Mouse (Mus musculus) kidney, embryonic 14.5 days (tissue): ENCODE data around the gene Smg9. TPM values are rescaled to one million over a fixed set of nuclear protein-coding genes. Genes with fewer than 3 reads are reported as not detected.
A peak's percentile ranks its signal among the peaks of the same experiment; 100 is the strongest.

ENCODE experiments used
- ATAC-seq: fragments of 200-750 bp; cut with Nextera tagmentation; 2 replicates; pipeline ENCODE4 v1.8.0; 2017; ENCODE audit warnings: moderate number of reproducible peaks, mild to moderate bottlenecking, moderate TSS enrichment, moderate library complexity; ENCODE audit not compliant: low FRiP score, low TSS enrichment
- H3K27ac ChIP-seq: fragments of 300-500 bp; sonication (generic); 2 replicates; pipeline ENCODE4 v1.5.1; 2014; ENCODE audit warnings: low read depth, mild to moderate bottlenecking, low read length, moderate library complexity, mixed read lengths
- H3K27me3 ChIP-seq: fragments of 300-500 bp; sonication (generic); 2 replicates; pipeline ENCODE4 v1.6.1; 2014; ENCODE audit warnings: mild to moderate bottlenecking, low read length; ENCODE audit not compliant: control insufficient read depth, insufficient read depth
- H3K36me3 ChIP-seq: fragments of 300-500 bp; sonication (generic); 2 replicates; pipeline ENCODE4 v1.6.1; 2014; ENCODE audit warnings: low read length, mixed read lengths; ENCODE audit not compliant: control insufficient read depth, insufficient read depth
- H3K4me1 ChIP-seq: fragments of 300-500 bp; sonication (generic); 2 replicates; pipeline ENCODE4 v1.6.1; 2014; ENCODE audit warnings: low read length, mixed read lengths; ENCODE audit not compliant: control insufficient read depth, insufficient read depth
- H3K4me2 ChIP-seq: fragments of 300-500 bp; sonication (generic); replicated peaks from 2 replicates; pipeline ENCODE4 v1.6.1; 2014; ENCODE audit warnings: low read depth, mild to moderate bottlenecking, low read length
- H3K4me3 ChIP-seq: fragments of 300-500 bp; sonication (generic); 2 replicates; pipeline ENCODE4 v1.5.1; 2014; ENCODE audit warnings: mild to moderate bottlenecking, low read length
- H3K9ac ChIP-seq: fragments of 300-500 bp; sonication (generic); 2 replicates; pipeline ENCODE4 v1.6.1; 2014; ENCODE audit warnings: low read depth, mild to moderate bottlenecking, low read length, moderate library complexity
- H3K9me3 ChIP-seq: fragments of 300-500 bp; sonication (generic); 2 replicates; pipeline ENCODE4 v1.6.1; 2016; ENCODE audit warnings: low read length; ENCODE audit not compliant: control insufficient read depth
- WGBS: fragments of 180-500 bp; shearing (Covaris S2); extraction: QIAGEN DNeasy Blood & Tissue Kit; methylation state at CpG from one replicate; pipeline ENCODE4 v1.1.7; 2014; 5-methylcytosine and 5-hydroxymethylcytosine counted together
- polyA plus RNA-seq: library from polyadenylated mRNA; unstranded; fragments of >200 nt; fragmentation: Nextera tagmentation; extraction: Ambion mirVana; gene quantifications from 2 replicates; pipeline ENCODE4 v1.2.1, GENCODE M21; 2014

Gene Smg9
- polyA plus RNA-seq, 1 experiment from 2014 or later, result 32.3 TPM

DNA sequence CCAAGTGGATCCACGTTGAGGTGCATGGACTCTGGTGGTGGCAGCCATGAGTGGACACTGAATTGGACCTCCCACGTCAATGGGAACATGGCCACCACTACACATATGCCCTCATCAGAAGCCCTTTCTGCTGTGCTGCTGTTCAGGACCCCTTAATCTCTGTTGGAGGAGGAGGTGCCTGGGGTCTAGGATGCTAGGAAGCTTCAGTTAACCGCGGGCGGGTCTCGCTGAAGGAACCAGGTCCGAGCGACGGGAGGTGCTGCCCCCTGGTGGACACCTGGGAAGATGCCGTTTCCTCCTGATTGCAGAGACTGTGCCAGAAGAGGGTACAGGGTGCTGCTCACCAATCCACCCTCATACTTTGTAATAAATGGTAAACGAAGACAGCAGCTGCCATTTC lies 14.6 kb upstream of the Smg9 start:
- Histone ChIP-seq H3K4me2 (no peak overlapping the region), H3K36me3 (no peaks in the 10 kb centered on the region), H3K9ac (no peak overlapping the region), H3K27me3 (no peaks in the 10 kb centered on the region), H3K27ac (no peak overlapping the region), H3K4me1 (peaks cover 14% of the 10 kb centered on the region), H3K4me3 (no peak overlapping the region), H3K9me3 (no peaks in the 10 kb centered on the region)
- ATAC-seq, result no peak
- 9% methylated on average over 11 of the region's 11 CpGs for WGBS

DNA sequence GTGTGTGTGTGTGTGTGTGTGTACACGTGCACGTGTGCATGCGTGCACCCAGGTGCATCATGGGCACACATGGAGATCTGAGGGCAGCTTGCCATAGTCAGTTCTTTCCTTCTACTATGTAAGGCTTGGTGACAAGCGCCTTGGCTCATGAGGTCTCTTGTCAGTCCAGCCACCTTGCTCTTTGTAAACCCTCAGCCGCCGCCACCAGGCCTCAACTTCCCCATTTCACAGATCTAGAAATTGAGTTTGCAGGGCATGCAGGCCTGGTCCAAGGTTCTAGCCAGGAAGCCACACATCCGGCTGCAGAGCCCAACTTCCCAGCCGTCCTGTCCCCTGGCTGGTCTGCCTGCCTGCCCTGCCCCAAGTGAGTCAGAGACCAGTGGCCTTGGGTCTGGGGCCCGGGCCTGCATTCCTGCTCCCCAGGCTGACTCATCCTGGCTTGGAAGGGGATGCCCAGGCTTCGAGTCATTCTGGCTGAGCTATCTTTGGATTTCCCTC lies 12.3 kb upstream of the Smg9 start:
- Histone ChIP-seq H3K36me3 (no peaks in the 10 kb centered on the region), H3K4me2 (no peak overlapping the region), H3K4me3 (no peak overlapping the region), H3K4me1 (peaks cover 16% of the 10 kb centered on the region), H3K9me3 (no peaks in the 10 kb centered on the region), H3K27me3 (no peaks in the 10 kb centered on the region), H3K9ac (no peak overlapping the region), H3K27ac (no peak overlapping the region)
- WGBS, result 85% methylated on average over 10 of the region's 10 CpGs
- ATAC-seq, result no peak

DNA sequence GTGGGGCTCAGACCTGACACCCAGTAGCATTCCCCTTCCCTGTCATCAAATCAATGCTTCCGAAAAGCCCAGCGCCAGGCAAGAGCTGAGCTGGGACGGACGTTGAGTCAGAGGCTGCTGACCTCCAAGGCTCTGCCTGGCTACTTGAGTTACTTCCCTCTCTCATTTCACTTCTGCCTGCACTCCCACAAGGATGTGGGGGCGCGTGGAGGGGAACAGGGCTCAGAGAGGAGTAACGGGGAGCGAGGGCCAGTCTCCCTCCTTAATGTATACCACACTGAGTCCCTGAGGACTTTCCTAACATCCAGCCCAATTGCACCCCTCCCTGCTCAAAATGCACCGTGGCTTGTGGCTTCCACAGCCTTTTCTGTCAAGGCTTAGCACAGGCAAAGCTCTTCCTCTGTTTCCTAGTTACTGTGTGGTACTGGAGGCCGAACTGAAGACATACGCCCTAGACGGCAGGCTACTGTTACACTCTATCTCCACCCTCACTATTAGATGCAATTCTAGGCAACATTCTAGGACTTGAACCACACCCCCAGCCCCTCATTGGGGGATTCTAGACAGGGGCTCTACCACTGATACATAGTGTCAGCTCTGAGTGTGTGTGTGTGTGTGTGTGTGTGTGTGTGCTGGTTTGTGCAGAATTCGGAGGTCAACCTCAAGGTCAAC lies 9.8 kb upstream of the Smg9 start:
- H3K4me3 ChIP-seq, result no peak overlapping the region
- H3K9ac ChIP-seq, result no peak overlapping the region
- H3K4me2 ChIP-seq, result 0 out of 2 replicates have a peak overlapping the region, but pooled peaks have one; percentile 2
- H3K36me3 ChIP-seq, result no peaks in the 10 kb centered on the region
- no peaks in the 10 kb centered on the region for H3K9me3 ChIP-seq
- ATAC-seq, result peak; percentile 48
- WGBS, result 19% methylated on average over 13 of the region's 13 CpGs
- H3K27me3 ChIP-seq, result no peaks in the 10 kb centered on the region
- peaks cover 21% of the 10 kb centered on the region for H3K4me1 ChIP-seq
- H3K27ac ChIP-seq, result peak overlapping the region; percentile 83; the same call in 1 of the 2 replicates

DNA sequence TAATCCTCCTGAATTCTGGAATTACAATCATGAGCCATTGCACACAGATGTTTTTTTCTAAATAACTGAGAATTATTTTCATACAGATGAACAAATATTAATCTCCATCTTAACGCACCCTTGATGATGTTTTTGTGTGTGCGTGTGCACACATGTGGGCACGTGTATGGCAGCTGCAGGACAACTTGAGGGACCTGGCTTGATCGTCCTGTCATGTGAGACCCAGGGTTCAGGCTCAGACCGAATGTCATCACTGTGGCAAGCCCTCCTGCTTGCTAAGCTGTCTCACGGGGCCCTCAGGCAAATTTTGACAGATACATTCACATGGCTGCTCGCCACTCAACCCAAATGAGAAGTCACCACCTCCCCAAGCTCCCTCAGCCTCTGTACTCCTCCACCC lies 8.9 kb upstream of the Smg9 start:
- H3K9ac ChIP-seq, result no peak overlapping the region; the same call in 1 of the 2 replicates
- H3K27me3 ChIP-seq, result no peaks in the 10 kb centered on the region
- no peaks in the 10 kb centered on the region for H3K36me3 ChIP-seq
- H3K4me2 ChIP-seq, result peak overlapping the region; percentile 37; the same call in 1 of the 2 replicates
- ATAC-seq, result no peak
- no peaks in the 10 kb centered on the region for H3K9me3 ChIP-seq
- peaks cover 25% of the 10 kb centered on the region for H3K4me1 ChIP-seq
- peak overlapping the region; percentile 83; the same call in 1 of the 2 replicates for H3K27ac ChIP-seq
- H3K4me3 ChIP-seq, result no peak overlapping the region
- 41% methylated on average over 7 of the region's 7 CpGs for WGBS

DNA sequence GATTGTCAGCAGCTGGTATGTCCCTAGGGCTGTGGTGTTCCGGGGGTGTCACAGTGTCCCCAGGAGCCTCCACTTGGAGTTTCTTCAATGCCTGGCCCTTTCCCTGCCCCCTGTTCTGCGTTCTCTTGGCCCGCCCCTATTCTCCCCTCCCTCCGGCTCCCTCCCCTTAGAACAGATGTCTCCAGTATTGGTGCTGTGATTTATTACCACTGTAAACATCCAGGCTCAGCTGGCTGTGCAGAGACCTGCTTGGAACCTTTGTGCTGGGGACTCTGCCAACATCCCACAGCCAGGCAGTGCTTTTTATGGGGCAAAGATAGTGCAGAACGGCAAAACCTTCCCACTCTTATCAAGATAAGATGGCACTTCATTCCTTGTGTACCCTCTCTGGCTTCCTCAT lies 8.3 kb upstream of the Smg9 start:
- peak overlapping the region; percentile 12; the same call in 1 of the 2 replicates for H3K4me3 ChIP-seq
- peak overlapping the region; percentile 83 for H3K27ac ChIP-seq
- no peaks in the 10 kb centered on the region for H3K36me3 ChIP-seq
- H3K27me3 ChIP-seq, result no peaks in the 10 kb centered on the region
- no peak overlapping the region for H3K9ac ChIP-seq
- ATAC-seq, result peak; percentile 79
- H3K9me3 ChIP-seq, result no peaks in the 10 kb centered on the region
- H3K4me1 ChIP-seq, result peaks cover 25% of the 10 kb centered on the region
- 6% methylated on average over 5 of the region's 5 CpGs for WGBS
- H3K4me2 ChIP-seq, result peak overlapping the region; percentile 37

DNA sequence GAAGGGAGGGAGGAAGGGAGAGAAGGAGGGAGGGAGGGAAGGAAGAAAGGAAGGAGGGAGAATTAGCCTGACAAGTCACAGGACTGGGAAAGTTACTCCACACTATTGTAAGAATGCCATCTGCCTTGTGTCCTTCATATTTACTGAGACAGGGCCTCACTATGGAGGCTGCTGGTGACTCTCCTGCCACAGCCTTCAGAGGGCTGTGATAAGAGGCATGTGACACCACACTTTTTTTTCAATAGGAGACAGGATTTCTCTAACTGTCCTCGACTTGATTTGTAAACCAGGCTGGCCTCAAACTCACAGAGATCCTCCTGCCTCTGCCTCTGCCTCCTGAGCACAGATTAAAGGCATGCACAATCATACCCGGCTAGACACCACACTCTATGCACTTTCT lies 7.7 kb upstream of the Smg9 start:
- Histone ChIP-seq H3K36me3 (no peaks in the 10 kb centered on the region), H3K4me2 (no peak overlapping the region), H3K9me3 (no peaks in the 10 kb centered on the region), H3K27me3 (no peaks in the 10 kb centered on the region), H3K4me3 (no peak overlapping the region; the same call in 1 of the 2 replicates), H3K4me1 (peaks cover 25% of the 10 kb centered on the region), H3K27ac (peak overlapping the region; percentile 83), H3K9ac (no peak overlapping the region)
- 74% methylated on average over 2 of the region's 2 CpGs for WGBS
- ATAC-seq, result no peak

DNA sequence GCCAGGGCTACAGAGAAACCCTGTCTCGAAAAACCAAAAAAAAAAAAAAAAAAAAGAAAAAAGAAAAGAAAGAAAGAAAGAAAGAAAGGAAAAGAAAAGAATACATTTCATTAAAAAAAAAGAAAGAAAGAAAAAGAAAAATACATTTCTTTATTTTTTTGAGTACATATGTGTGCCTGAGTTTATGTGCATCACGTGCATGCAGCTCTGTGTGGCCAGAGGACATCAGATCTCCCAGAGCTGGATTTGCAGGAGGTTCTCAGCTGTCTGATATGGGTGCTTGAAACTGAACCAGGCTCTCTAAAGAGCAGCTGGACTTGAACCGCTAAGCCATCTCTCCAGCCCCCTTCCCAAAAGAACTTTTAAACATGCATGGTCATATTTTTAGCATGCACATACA lies 5.4 kb upstream of the Smg9 start:
- Histone ChIP-seq H3K9ac (no peak overlapping the region), H3K36me3 (no peaks in the 10 kb centered on the region), H3K27ac (peak overlapping the region; percentile 62; the same call in 1 of the 2 replicates), H3K4me2 (no peak overlapping the region), H3K4me3 (no peak overlapping the region), H3K9me3 (no peaks in the 10 kb centered on the region), H3K4me1 (peaks cover 21% of the 10 kb centered on the region), H3K27me3 (no peaks in the 10 kb centered on the region)
- no peak for ATAC-seq
- WGBS, result 74% methylated on average over 2 of the region's 3 CpGs

DNA sequence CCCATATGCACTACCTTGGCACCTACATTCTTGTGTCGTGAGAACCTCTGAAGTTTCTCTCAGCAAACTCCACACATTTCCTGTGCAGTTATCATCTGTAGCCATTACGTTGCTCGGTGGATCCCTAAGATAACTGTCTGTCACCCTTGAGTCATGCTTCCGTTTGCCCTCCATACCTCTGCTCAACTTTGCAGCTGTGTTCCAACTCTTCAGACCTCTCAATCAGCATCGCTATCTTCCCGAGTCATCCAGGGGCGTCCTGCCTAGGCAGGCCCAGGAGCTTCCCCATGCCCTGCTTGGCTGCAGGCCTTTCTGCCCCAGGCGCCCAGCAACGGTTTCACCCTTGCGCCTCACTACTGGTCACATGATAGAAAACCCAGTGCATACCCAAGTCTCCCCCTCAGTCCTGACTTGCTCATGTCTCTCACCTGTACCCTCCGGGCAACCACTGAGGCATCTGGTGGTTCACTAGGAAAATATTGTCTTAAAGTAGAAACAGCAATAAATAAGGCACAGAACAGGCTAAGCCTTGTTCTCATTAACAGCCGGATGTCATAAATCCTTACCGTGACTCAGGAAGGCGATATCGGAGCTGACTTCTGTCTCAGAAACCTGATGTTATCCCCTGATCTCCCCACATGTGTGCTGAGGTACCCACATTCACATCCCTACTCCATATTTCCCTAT lies 4.8 kb upstream of the Smg9 start:
- no peak overlapping the region for H3K4me3 ChIP-seq
- no peak overlapping the region for H3K4me2 ChIP-seq
- 37% methylated on average over 15 of the region's 15 CpGs for WGBS
- H3K9me3 ChIP-seq, result no peaks in the 10 kb centered on the region
- H3K4me1 ChIP-seq, result peaks cover 18% of the 10 kb centered on the region
- H3K27me3 ChIP-seq, result no peaks in the 10 kb centered on the region
- 0 out of 2 replicates have a peak overlapping the region, but pooled peaks have one; percentile 12 for H3K9ac ChIP-seq
- peak overlapping the region; percentile 62; the same call in 1 of the 2 replicates for H3K27ac ChIP-seq
- H3K36me3 ChIP-seq, result no peaks in the 10 kb centered on the region
- ATAC-seq, result peak; percentile 3; the same call in 1 of the 2 replicates

DNA sequence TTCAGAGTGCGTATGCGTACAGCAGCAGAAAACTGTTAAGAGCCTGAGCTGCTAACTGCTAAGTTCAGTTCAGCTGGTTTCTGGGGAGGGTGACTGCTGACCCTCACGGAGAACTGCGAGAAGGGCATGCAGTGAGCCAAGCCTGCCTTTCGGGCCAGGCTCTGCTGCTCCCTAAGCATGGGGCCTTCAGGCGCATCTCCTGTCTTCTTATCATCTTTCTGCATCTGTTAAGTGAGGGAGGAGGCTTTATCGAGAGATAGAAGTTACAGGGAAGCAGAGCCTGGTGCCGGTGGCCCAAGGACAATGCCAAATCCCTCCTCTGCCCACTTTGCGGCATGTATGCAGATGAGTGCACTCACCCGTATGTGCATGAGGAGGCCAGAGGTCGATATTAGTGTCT lies 2.6 kb upstream of the Smg9 start:
- Histone ChIP-seq H3K9me3 (no peaks in the 10 kb centered on the region), H3K27me3 (no peaks in the 10 kb centered on the region), H3K27ac (no peak overlapping the region)

More for the DNA sequence above, 2.6 kb upstream of the Smg9 start:
- WGBS, result 72% methylated on average over 11 of the region's 11 CpGs
- H3K9ac ChIP-seq, result no peak overlapping the region
- H3K36me3 ChIP-seq, result no peaks in the 10 kb centered on the region
- H3K4me2 ChIP-seq, result no peak overlapping the region
- no peak overlapping the region for H3K4me3 ChIP-seq
- 0 out of 2 replicates have a peak, but pooled peaks cover 9% of the 10 kb centered on the region for H3K4me1 ChIP-seq
- no peak for ATAC-seq
